Mouse (Mus musculus) thymus, postnatal 14 days (tissue): Measurements from ENCODE around the gene Hs1bp3.

Experiments used
- DNase-seq: peaks from one replicate; pipeline ENCODE4 v3.0.0; 2021

Gene Hs1bp3

DNA sequence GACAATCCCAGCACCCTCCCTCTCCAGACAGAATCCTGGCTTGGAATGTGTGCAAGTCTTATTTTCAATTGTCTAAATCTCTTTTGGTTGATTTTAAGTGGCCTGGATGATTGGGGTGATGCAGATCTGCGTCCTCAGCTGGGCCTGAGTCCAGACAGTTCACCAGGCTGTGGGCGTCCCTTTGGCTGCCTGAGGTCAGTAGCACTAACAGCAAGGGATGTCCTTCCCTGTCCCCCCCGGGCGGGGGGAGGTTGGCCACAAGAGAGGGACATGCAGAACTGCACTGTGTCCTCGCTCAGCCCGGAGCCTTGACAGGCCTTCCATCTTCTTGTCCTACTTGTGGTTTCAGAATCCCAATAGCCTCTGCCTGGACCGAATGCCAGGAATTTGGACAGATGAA, 52.1 kb downstream of the Hs1bp3 start:
- no peak for DNase-seq

DNA sequence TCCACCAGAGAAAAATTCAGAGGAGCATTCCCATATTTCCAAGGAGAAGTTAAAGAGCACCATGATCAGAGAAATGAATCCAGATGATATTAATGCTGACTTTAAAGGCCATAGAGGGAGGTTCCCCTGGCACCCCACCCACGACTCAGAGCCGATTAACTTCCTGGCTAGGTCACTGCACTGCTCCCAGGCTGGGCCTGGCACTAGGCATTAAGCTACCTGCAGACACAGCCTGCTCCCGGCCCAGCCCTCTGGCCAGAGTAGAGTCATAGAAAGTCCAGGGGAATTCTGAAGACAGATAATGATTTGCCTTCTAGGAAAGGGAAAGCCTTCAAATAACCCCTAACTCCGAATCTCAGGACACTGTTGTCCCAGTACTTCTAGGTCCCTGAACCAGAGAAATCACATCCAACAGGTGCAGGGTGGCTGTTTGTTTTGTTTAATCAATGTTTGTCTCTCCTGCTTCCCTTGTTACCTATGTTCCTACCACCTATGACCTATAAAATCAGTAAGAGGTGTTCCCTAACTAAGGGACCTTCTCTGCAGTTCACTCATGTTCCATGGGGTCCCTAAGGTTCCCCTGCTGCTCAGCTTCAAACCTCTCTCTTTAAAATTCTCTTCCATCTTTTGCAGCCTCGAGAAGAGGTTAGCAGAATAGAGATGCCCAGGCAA, 52.8 kb downstream of the Hs1bp3 start:
- no peak for DNase-seq

DNA sequence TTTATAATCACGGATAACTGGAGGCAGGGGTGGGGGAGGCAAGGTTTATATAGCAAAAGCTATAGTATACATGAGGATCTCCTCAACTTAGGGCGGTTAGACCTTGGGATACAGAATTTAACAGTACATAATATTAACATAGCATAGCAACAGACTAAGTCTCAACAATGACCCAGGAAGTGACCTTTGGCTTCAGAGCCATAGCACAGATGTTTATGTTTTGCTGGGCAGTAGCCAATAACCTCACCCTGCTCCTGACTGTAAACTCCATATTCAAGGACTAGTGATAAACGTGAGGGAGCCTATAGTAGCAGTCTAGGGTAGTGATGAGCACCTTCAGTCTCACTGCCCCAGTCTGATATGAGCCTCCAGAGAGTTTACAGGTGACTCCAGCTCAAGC, 53.5 kb downstream of the Hs1bp3 start:
- DNase-seq: no peak

DNA sequence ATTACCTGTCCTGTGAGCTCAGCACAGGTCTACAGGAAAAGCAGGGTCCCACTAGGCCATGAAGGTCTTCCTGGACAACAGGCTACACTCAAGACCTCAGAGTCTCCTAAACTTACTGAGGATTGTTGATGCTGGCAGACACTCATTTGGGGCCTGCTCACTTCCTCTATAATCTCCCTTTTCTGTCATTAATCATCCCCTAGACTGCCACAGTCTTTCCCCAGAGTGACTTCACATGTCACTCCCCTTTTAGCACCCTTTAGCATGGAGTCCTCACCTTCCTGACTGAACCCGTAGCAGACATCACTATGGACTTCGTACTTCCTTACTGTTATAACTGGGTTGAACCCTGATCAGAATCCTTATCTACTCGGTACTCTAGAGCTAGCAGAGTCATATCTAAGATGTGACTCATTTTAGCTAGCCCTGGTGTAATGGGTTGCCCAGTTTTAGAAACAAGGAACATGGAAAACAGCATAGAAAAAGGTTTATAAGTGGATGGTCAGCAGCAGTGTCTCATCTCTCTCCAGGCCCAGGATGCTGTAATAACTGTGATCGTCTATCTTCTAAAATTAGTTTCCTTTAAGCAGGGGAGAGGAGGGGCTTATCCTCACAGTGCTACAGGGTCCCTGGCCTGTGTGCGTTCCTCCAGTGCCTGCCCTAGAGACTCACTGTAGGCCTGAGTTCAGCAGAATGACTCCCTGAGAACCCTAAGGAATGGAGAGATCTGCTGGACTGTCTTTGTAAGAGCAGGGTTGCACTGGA, 58.7 kb downstream of the Hs1bp3 start:
- DNase-seq: no peak

DNA sequence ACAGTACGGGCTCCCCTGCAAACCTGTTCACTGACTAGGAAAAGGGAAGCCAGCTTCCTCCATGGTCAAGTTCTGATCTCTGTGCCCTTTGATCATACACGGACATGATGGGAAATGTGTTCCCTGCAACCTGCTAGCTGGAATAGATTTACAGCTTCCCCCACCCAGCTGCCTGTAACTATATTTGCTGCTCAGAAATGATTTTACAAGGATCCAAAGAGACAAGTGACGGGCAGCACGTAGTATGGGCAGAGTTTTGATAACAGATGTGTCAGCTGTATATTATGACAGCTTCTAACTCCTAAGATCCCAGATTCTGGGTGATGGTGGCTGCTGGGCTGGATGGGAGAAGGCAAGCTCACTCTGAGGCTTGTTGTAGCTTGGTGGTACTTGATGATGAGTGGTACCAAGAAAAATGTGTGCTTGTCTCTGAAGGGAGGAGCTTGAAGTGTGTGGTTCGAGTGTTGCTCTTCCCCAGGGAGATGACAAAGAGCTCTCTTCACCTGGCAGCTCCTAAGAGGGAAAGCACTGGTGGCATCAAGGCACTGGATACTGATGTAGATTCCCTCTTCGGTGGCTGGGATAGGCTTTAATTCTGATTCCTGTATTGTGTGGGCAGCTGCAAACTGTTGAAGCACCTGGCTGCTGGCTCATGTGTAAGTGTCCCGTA, 59.4 kb downstream of the Hs1bp3 start:
- DNase-seq: no peak

DNA sequence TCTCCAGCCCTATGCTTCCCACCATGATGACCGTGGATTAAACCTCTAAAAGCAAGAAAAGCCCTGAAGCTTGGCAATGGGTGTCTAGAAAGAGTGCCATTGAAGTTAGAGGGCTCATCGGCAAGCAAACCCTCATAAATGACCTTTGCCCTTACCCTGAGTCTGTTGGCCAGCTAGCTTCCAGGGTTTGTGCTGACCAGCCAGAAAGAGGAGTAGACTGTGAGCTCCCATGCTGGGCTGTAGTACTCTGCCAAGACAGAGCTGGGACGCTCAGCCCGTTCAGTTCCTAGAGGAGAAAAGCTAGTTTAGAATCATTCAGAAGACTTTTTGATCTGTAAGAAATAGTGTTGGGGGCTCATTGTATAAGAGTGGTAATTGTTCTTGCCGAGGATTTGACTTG, 60.5 kb downstream of the Hs1bp3 start:
- DNase-seq: no peak

DNA sequence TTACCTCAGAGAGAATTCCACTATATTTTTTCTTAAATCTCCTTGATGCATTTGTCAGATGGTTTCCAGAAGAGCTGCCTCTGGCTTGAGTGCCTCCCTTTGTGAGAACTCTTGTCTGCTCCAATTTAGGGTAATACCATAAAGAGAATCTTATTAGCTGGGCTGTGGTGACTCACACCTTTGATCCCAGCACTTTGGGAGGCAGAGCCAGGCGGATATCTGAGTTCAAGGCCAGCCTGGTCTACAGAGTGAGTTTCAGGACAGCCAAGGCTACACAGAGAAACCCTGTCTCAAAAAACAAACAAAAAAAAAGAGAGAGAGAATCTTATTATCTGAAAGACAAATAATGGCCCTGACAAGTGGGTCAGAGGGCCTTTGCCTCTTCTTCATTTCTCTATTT, 63.9 kb downstream of the Hs1bp3 start:
- DNase-seq: no peak

DNA sequence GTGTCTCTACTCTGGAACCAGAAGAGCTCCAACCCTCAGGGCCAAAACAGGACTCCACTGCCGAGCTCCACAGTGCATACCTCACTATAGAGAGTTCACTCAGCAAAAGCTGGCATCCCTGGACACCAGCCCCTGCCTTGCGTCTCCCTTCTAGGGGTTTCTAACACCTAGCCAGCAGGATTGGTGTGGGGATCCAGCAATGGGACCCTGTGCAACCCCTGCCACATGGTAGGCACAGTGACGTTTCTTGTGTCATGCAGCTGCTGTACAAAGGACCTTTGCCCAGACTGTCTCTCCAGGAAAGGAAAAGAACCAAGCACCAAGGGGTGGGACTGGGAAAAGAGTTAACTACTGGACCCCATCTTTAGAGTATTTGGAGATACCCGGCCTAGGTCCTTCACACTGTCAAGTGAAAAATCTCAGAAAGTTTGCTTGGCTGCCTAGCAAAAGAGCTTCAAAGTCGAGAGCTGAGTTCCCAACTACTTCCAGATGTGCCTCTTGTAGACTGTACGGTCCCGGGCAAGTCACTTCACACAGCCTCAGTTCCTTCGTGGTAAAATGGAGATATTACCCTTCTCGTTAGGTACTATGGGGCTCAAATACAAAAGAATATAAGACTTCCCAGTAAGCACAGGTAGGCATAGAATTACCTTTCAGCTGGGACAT, 64.9 kb downstream of the Hs1bp3 start:
- no peak for DNase-seq

DNA sequence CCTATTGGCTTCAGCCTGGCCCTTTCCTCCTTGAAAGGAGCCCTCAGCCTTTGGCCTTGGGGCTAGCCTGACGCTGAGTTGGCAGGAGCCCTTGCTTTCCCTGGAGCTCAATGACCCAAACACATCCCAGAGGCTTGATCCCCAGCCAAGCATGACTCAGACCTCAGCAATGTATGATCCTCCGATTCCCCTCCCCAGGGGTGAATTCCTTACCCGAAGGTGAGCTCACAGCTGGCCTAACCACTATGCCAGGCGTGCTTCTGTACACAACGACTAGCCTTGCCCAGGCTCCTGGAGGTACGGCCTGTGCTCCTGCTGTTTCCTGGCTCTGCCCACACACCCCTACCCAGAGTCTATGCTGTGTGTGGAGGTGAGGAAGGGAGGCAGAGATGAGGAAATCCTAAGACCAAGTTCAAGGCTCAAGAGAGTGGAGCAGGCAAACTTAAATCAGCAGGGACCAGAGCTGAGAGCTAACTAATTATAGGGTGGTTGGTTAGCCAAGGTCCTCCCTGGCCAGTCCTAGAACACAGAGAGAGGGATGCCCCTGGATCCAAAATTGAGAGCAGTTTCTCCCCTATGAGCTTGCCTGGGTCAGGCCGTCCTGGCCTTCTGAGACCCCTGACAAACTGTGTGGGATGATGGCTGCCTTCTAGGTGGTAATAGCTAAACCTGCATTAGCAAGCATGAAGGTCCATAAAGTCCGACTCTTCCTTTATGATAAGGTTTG, 66.7 kb downstream of the Hs1bp3 start:
- DNase-seq: no peak

DNA sequence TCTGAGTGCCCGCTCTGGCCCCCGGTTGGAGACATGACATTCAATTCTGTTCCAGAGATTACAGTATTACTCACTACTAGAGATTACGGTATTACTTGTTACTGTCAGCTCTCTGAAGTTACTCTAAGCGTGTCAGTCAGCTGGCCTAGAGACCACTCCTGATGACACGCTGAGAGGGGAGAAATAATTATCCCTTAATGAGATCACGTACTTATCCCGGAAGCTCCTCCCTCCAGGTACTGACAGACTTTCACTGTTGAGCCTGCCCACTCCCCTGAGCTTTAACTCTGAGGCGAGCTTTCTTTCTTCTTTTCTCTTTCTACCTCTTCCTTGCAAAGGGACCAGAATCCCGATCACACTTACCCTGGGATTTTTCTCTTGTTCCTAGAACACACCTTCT, 67.7 kb downstream of the Hs1bp3 start:
- no peak for DNase-seq

DNA sequence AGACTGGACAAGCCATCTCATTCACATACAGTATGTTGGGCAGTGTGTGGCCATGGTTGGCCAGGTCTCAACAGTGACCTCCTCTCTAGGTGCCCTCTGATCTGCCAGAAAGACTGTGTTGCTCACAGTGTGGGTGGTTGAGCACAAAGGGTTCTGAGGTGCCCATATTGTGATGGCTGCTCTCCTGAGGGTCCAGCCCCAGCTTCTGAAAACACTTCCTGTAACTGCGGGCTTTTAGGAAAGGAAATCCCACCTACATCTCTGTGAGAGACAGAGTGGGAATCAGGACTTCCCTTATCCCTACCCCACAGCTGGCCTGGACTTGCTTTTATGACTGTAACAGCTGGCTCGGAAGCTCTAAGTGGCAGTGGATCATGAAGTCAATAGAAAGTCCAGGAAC, 68.7 kb downstream of the Hs1bp3 start:
- no peak for DNase-seq

DNA sequence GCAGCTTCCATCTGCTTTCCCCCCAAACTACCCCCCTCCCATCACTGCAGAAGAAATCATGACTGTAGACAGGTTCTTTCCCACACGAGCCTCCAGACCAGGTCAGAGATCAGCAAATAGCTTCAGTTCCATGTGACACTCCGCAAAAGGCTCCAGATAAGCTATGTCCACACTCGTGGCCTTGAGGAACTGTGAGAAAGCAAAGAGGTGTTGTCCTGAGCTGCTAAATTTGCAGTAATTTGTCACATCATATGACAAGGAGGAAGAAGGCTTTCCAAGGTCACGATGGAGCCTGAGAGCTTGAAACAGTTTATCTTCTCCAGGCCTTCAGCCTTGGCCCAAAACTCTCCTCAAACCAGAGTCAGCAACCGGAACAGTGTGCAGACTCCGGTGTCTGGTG, 70.6 kb downstream of the Hs1bp3 start:
- DNase-seq: no peak

DNA sequence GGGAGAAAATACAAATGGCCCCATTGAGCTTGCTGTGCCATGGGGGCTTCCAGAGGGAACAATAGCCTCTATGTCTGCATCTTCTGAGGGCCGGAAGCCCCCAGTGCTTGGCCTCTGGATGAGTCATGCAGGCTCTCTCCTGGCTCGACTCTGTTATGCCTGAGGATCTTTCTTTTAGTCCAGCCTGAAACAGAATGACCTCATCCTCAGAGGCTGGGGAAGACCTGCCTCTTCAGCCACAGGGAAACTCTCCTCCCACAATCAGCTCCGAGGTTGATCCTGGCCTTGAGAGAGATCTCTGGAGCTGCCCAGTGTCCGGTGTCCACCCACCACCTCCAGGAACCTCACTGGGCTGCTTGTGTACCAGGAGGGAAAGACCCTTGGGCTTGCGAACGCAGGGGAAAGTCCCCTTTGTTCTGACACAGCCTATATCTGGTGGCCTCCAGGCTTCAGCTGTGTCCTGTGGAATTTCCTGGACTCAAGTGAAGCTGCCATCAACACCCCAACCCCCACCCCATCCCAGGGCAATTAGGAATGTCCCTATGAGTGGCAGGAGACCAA, 73.3 kb downstream of the Hs1bp3 start:
- DNase-seq: no peak

DNA sequence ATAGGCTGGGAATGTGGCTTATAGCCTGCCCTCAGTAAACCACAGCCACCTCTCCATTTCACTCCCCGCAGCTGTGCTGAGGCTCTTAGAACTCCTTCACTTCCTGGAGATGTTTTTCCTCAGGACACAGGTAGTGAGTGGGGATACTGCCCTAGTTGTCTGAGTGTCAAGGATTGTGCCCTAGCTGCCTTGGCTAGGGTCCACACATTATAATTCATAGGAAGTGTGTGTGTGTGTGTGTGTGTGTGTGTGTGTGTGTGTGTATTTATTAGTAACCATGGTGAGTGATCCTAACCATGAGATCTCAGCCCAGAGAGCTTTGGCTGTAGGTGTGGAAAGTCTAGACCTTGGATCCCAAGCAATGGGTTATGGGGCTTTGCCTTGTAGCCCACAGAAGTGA, 74.0 kb downstream of the Hs1bp3 start:
- DNase-seq: no peak

DNA sequence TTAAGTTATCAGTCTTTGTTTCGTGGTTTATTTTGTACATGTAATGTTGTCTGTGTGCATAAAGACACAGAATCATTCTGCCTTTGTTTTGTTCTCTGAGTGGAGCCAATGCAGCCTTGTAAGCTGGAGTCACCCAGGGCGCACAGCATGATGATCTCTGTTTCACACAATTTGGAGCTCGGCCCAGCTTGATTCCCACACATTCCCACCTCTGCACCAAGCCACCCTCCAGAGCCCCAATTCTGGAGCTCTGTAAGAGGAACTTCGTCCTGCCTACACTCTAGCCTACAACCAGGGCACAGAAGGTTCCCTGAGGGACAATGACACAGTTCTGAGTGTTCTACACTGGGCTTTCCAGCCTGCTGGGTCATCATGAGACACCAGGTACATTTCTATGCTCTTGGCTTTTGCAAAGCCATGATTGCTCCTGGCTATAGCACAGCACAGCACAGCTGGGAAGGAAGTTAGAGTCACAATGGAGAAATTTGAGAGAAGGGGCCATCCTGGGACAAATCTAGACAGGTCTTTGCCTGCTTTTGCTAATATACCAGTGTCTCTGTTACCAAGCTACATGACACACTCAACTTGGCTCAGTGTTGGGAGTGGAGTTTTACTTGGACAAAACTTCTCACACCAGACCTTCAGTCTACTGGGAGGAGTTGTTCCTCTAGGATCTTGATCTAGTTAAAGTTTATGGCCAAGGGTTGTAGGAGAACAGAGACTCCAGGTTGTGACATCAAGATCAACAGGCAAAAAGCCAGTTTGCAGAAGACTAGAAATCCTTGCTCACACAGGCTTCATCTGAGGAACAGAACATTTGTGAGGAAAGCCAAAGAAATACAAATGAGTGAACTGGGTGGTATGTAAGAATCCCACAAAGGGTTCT, 75.5 kb downstream of the Hs1bp3 start:
- no peak for DNase-seq

DNA sequence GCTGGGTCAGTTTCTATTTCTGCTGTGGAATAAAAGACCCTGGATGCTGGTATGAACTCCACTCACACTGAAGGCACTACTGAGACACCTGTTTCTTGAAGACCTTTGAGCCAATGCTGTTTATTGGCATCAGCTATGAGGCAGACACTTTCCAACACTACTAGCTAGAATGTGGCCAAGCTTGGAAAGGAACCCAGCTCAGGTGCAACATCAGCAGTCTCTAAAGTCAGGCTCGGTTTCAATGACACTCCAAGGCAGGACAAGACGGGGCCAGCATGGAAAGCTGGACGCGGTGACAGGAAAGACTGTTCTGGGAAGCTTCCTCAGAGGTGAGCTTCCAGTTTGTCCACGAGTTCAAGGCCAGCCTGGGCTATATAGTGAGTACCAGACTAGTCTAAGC, 80.0 kb downstream of the Hs1bp3 start:
- DNase-seq: no peak
